8 mouse cellular contexts compared by ENCODE assay signal in genomic region chr4:55749949-55750600, GRCm38 (mm10).
A peak's percentile ranks its signal among the peaks of the same experiment; 100 is the strongest.
DNase-seq lines count a peak whose midpoint lies in the region; ATAC-seq and TF ChIP-seq lines count a peak whose summit lies in the region.

No protein-coding gene starts in this region.

- no peak overlapping the region for H3K9ac ChIP-seq in hindbrain, embryonic 11.5 days (ENCODE audit: low read depth, low read length)
- H3K9ac ChIP-seq in hindbrain, embryonic 13.5 days: no peak overlapping the region
- no peak overlapping the region for H3K9ac ChIP-seq in midbrain, embryonic 16.5 days (ENCODE audit: low read depth, low read length)

- WGBS in hindbrain, embryonic 11.5 days: 72% methylated on average over 20 of the region's 20 CpGs
- 58% methylated on average over 20 of the region's 20 CpGs for WGBS in hindbrain, embryonic 13.5 days
- WGBS in midbrain, embryonic 16.5 days: 58% methylated on average over 20 of the region's 20 CpGs

- intact Hi-C loops in left cerebral cortex, adult 2 months (cut with DNase I): no loop called here

- no peaks in the 10 kb centered on the region for H3K9me3 ChIP-seq in hindbrain, embryonic 11.5 days (ENCODE audit: control insufficient read depth, low read length)
- no peaks in the 10 kb centered on the region for H3K9me3 ChIP-seq in hindbrain, embryonic 13.5 days
- no peaks in the 10 kb centered on the region for H3K9me3 ChIP-seq in midbrain, embryonic 16.5 days (replicated peaks; ENCODE audit: control insufficient read depth, low read length, poor library complexity, severe bottlenecking)

- H3K4me3 ChIP-seq in hindbrain, embryonic 11.5 days (ENCODE audit: low read depth, low read length): no peak overlapping the region
- no peak overlapping the region for H3K4me3 ChIP-seq in hindbrain, embryonic 13.5 days
- H3K4me3 ChIP-seq in midbrain, embryonic 16.5 days (ENCODE audit: low read depth, low read length): no peak overlapping the region
- no peak overlapping the region for H3K4me3 ChIP-seq in left cerebral cortex, adult 2 months

- H3K4me2 ChIP-seq in hindbrain, embryonic 11.5 days (replicated peaks; ENCODE audit: low read depth, low read length): no peak overlapping the region
- no peak overlapping the region for H3K4me2 ChIP-seq in hindbrain, embryonic 13.5 days
- H3K4me2 ChIP-seq in midbrain, embryonic 16.5 days (ENCODE audit: low read length): no peak overlapping the region

- ATAC-seq in hindbrain, embryonic 11.5 days (ENCODE audit: low FRiP score): no peak; the same call in 1 of the 2 replicates
- no peak for ATAC-seq in hindbrain, embryonic 13.5 days (ENCODE audit: low FRiP score)
- ATAC-seq in midbrain, embryonic 16.5 days: 0 out of 2 replicates have a peak, but pooled peaks have one; percentile 62

- peak; percentile 5 for DNase-seq in hindbrain, embryonic 11.5 days (ENCODE audit: low spot score)
- peak; percentile 38 to 55 for DNase-seq in gastrocnemius, adult 8-10 months (ENCODE audit: low spot score in 2 of 2)
- DNase-seq in kidney, adult 11 months: peak; percentile 41
- no peak for DNase-seq in left cerebral cortex, adult 2 months (ENCODE audit: extremely low spot score in 1 of 2, low spot score in 2 of 2)
- no peak for DNase-seq in layer of hippocampus, adult 11-12 months (ENCODE audit: low spot score)
- no peak for DNase-seq in right cerebral cortex, postnatal 36 days (ENCODE audit: low spot score in 2 of 2)

- H3K27me3 ChIP-seq in hindbrain, embryonic 11.5 days (ENCODE audit: control insufficient read depth, insufficient read depth, low read length): no peaks in the 10 kb centered on the region
- H3K27me3 ChIP-seq in hindbrain, embryonic 13.5 days: no peaks in the 10 kb centered on the region
- H3K27me3 ChIP-seq in midbrain, embryonic 16.5 days (ENCODE audit: control insufficient read depth, insufficient read depth, low read depth, low read length): no peaks in the 10 kb centered on the region

- TF ChIP-seq CTCF in left cerebral cortex, adult 2 months (IDR thresholded peaks at IDR 0.05): no peak

- H3K27ac ChIP-seq in hindbrain, embryonic 11.5 days (ENCODE audit: low read depth, low read length): no peak overlapping the region
- H3K27ac ChIP-seq in hindbrain, embryonic 13.5 days: no peak overlapping the region
- H3K27ac ChIP-seq in midbrain, embryonic 16.5 days (ENCODE audit: low read length): no peak overlapping the region
- H3K27ac ChIP-seq in left cerebral cortex, adult 2 months: no peak overlapping the region

- no peaks in the 10 kb centered on the region for H3K4me1 ChIP-seq in hindbrain, embryonic 11.5 days (replicated peaks; ENCODE audit: control insufficient read depth, insufficient read depth, low read length)
- H3K4me1 ChIP-seq in hindbrain, embryonic 13.5 days (replicated peaks): 0 out of 2 replicates have a peak, but pooled peaks cover 4% of the 10 kb centered on the region
- no peaks in the 10 kb centered on the region for H3K4me1 ChIP-seq in midbrain, embryonic 16.5 days (ENCODE audit: control insufficient read depth, insufficient read depth, low read length)

- H3K36me3 ChIP-seq in hindbrain, embryonic 11.5 days (ENCODE audit: control insufficient read depth, insufficient read depth, low read length): no peaks in the 10 kb centered on the region
- H3K36me3 ChIP-seq in hindbrain, embryonic 13.5 days: no peaks in the 10 kb centered on the region
- no peaks in the 10 kb centered on the region for H3K36me3 ChIP-seq in midbrain, embryonic 16.5 days (ENCODE audit: control insufficient read depth, insufficient read depth, low read length)

Comparison
In these comparisons a context has a peak if more than half of its experiments do, and no peak if none do; other contexts are left out.
1. DNase-seq: peak in hindbrain, embryonic 11.5 days (single experiment), gastrocnemius, adult 8-10 months (2 of 2) and kidney, adult 11 months (single experiment); none in left cerebral cortex, adult 2 months (0 of 2), layer of hippocampus, adult 11-12 months (single experiment) and right cerebral cortex, postnatal 36 days (0 of 2).